Mouse (Mus musculus) Muller cell, postnatal 12 days (primary cell): ENCODE data around the gene Plch2.
A peak's percentile ranks its signal among the peaks of the same experiment; 100 is the strongest.

ENCODE experiments used
- DNase-seq: peaks from one replicate; pipeline ENCODE4 v3.0.0-alpha.2; 2015; ENCODE audit errors: inconsistent ontology term

Gene Plch2

GRCm38 (mm10) chr4:155074418-155074817 is 17.8 kb upstream of the Plch2 start:
- DNase-seq, result no peak

- DNase-seq, result no peak
These were observed 14.3 kb upstream of the Plch2 start for GRCm38 (mm10) chr4:155070921-155071320.

GRCm38 (mm10) chr4:155070199-155070598 is 13.6 kb upstream of the Plch2 start:
- no peak for DNase-seq

- peak; percentile 6 for DNase-seq
These were observed 12.6 kb upstream of the Plch2 start for GRCm38 (mm10) chr4:155069191-155069590.

- no peak for DNase-seq
These were observed 11.9 kb upstream of the Plch2 start for GRCm38 (mm10) chr4:155068357-155068972.

GRCm38 (mm10) chr4:155066834-155067522 is 10.4 kb upstream of the Plch2 start, which contains the start of gene Pex10:
Gene Pex10 (plus strand): TSS chr4:155067016.
- DNase-seq, result peak; percentile 98

GRCm38 (mm10) chr4:155065970-155066833 is 9.6 kb upstream of the Plch2 start:
- peak; percentile 81 for DNase-seq

- DNase-seq, result no peak
These were observed 7.9 kb upstream of the Plch2 start for GRCm38 (mm10) chr4:155064474-155064873.

- DNase-seq, result no peak
These were observed 7.3 kb upstream of the Plch2 start for GRCm38 (mm10) chr4:155063895-155064294.

- no peak for DNase-seq
These were observed 1.7 kb upstream of the Plch2 start for GRCm38 (mm10) chr4:155058325-155058724.

GRCm38 (mm10) chr4:155050116-155050515 is 6.5 kb downstream of the Plch2 start:
- no peak for DNase-seq

- no peak for DNase-seq
These were observed 9.9 kb downstream of the Plch2 start for GRCm38 (mm10) chr4:155046636-155047035.

GRCm38 (mm10) chr4:155043289-155043625 is 13.3 kb downstream of the Plch2 start:
- no peak for DNase-seq

GRCm38 (mm10) chr4:155042606-155043288 is 13.8 kb downstream of the Plch2 start:
- no peak for DNase-seq

GRCm38 (mm10) chr4:155040696-155041095 is 15.9 kb downstream of the Plch2 start:
- DNase-seq, result no peak

GRCm38 (mm10) chr4:155040197-155040596 is 16.4 kb downstream of the Plch2 start:
- DNase-seq, result no peak

- DNase-seq, result peak; percentile 26
These were observed 21.8 kb downstream of the Plch2 start for GRCm38 (mm10) chr4:155034787-155035186.

GRCm38 (mm10) chr4:155034202-155034601 is 22.4 kb downstream of the Plch2 start:
- no peak for DNase-seq

- DNase-seq, result no peak
These were observed 23.5 kb downstream of the Plch2 start for GRCm38 (mm10) chr4:155033115-155033514.

- no peak for DNase-seq
These were observed 32.2 kb downstream of the Plch2 start for GRCm38 (mm10) chr4:155024170-155025010.

- no peak for DNase-seq
These were observed 34.2 kb downstream of the Plch2 start for GRCm38 (mm10) chr4:155022228-155022855.
